Mouse (Mus musculus) limb, embryonic 15.5 days (tissue): Measurements from ENCODE around the gene Phkb. TPM values are rescaled to one million over a fixed set of nuclear protein-coding genes. Genes with fewer than 3 reads are reported as not detected.
"Not testable (repeated sequence)": the region's sequence is repeated elsewhere in the genome, so short reads cannot be mapped to it uniquely, and the experiment has no call there.

ENCODE experiments used
- ATAC-seq: fragments of 200-750 bp; cut with Nextera tagmentation; 2 replicates; pipeline ENCODE4 v1.8.0; 2017; ENCODE audit warnings: low read depth, moderate TSS enrichment; ENCODE audit not compliant: insufficient number of reproducible peaks, low FRiP score, low TSS enrichment
- H3K27ac ChIP-seq: fragments of 300-500 bp; sonication (generic); 2 replicates; pipeline ENCODE4 v1.5.1; 2015; ENCODE audit warnings: moderate library complexity, mild to moderate bottlenecking, inconsistent platforms
- H3K27me3 ChIP-seq: fragments of 300-500 bp; sonication (generic); 2 replicates; pipeline ENCODE4 v1.6.1; 2015; ENCODE audit warnings: inconsistent platforms
- H3K36me3 ChIP-seq: fragments of 300-500 bp; sonication (generic); 2 replicates; pipeline ENCODE4 v1.6.1; 2015; ENCODE audit warnings: inconsistent platforms
- H3K4me1 ChIP-seq: fragments of 300-500 bp; sonication (generic); 2 replicates; pipeline ENCODE4 v1.6.1; 2015; ENCODE audit warnings: inconsistent platforms
- H3K4me2 ChIP-seq: fragments of 300-500 bp; sonication (generic); 2 replicates; pipeline ENCODE4 v1.6.1; 2015; ENCODE audit warnings: mild to moderate bottlenecking, inconsistent platforms
- H3K4me3 ChIP-seq: fragments of 300-500 bp; sonication (generic); 2 replicates; pipeline ENCODE4 v1.5.1; 2015; ENCODE audit warnings: mild to moderate bottlenecking, inconsistent platforms
- H3K9ac ChIP-seq: fragments of 300-500 bp; sonication (generic); 2 replicates; pipeline ENCODE4 v1.6.1; 2015; ENCODE audit warnings: inconsistent platforms
- H3K9me3 ChIP-seq: fragments of 300-500 bp; sonication (generic); 2 replicates; pipeline ENCODE4 v1.6.1; 2016; ENCODE audit warnings: inconsistent platforms
- WGBS: fragments of 180-500 bp; shearing (Covaris S2); methylation state at CpG from one replicate; pipeline ENCODE4 v1.1.7; 2015; 5-methylcytosine and 5-hydroxymethylcytosine counted together
- polyA plus RNA-seq: library from polyadenylated mRNA; unstranded; fragments of >200 nt; fragmentation: Nextera tagmentation; extraction: Ambion mirVana; gene quantifications from 2 replicates; pipeline ENCODE4 v1.2.1, GENCODE M21; 2015

Gene Phkb
- polyA plus RNA-seq, result 50.1 and 50.2 TPM in 2 replicates

- H3K4me2 ChIP-seq, result peak within 1 kb of the TSS; percentile 67
- peaks cover 7% of the 10 kb centered on the region for H3K36me3 ChIP-seq
- no peaks in the 10 kb centered on the region for H3K27me3 ChIP-seq
- H3K4me3 ChIP-seq, result peak within 1 kb of the TSS; percentile 83
- H3K9me3 ChIP-seq, result no peaks in the 10 kb centered on the region
- peak; percentile 92 for ATAC-seq
- H3K27ac ChIP-seq, result peak within 1 kb of the TSS; percentile 98
- under 1% methylated on average over 54 of the region's 54 CpGs for WGBS
- peak within 1 kb of the TSS; percentile 79 for H3K9ac ChIP-seq
- peaks cover 7% of the 10 kb centered on the region for H3K4me1 ChIP-seq
Observed at GRCm38 (mm10) chr8:85840657-85841488, at the start of gene Phkb, which contains the start of gene Itfg1. Gene Phkb, plus strand, starts transcription at chr8:85840959. Gene Itfg1, minus strand, starts transcription at chr8:85840921.

- WGBS, result 93% methylated on average over 1 of the region's 1 CpGs
- not testable (repeated sequence) for H3K4me3 ChIP-seq, H3K4me1 ChIP-seq, H3K27ac ChIP-seq, H3K27me3 ChIP-seq, H3K4me2 ChIP-seq, H3K9me3 ChIP-seq, ATAC-seq, H3K9ac ChIP-seq
- peaks cover 14% of the 10 kb centered on the region for H3K36me3 ChIP-seq
Observed at GRCm38 (mm10) chr8:85796392-85796791, 44.4 kb upstream of the Phkb start.

GRCm38 (mm10) chr8:85800164-85800563 is 40.6 kb upstream of the Phkb start:
- Histone ChIP-seq H3K4me2 (no peak overlapping the region), H3K9ac (no peak overlapping the region)
- no peak for ATAC-seq

GRCm38 (mm10) chr8:85801408-85801807 is 39.4 kb upstream of the Phkb start:
- Histone ChIP-seq H3K9me3 (no peaks in the 10 kb centered on the region), H3K27me3 (no peaks in the 10 kb centered on the region), H3K9ac (no peak overlapping the region), H3K4me3 (no peak overlapping the region), H3K27ac (no peak overlapping the region), H3K36me3 (peaks cover 11% of the 10 kb centered on the region), H3K4me1 (no peaks in the 10 kb centered on the region), H3K4me2 (no peak overlapping the region)
- 94% methylated on average over 1 of the region's 1 CpGs for WGBS
- ATAC-seq, result no peak

More at GRCm38 (mm10) chr8:85800164-85800563, 40.6 kb upstream of the Phkb start:
- no peak overlapping the region for H3K27ac ChIP-seq
- no peaks in the 10 kb centered on the region for H3K4me1 ChIP-seq
- no peaks in the 10 kb centered on the region for H3K27me3 ChIP-seq
- H3K9me3 ChIP-seq, result no peaks in the 10 kb centered on the region
- no peak overlapping the region for H3K4me3 ChIP-seq
- 88% methylated on average over 1 of the region's 1 CpGs for WGBS
- peaks cover 11% of the 10 kb centered on the region for H3K36me3 ChIP-seq

GRCm38 (mm10) chr8:85813621-85814020 is 27.1 kb upstream of the Phkb start:
- no peaks in the 10 kb centered on the region for H3K9me3 ChIP-seq
- ATAC-seq, result no peak

GRCm38 (mm10) chr8:85839916-85840656 is 673 bp upstream of the Phkb start:
- no peak; the same call in 1 of the 2 replicates for ATAC-seq
- WGBS, result 1% methylated on average over 21 of the region's 21 CpGs
- no peaks in the 10 kb centered on the region for H3K27me3 ChIP-seq
- peak overlapping the region; percentile 98 for H3K27ac ChIP-seq
- peak overlapping the region; percentile 79 for H3K9ac ChIP-seq
- peaks cover 7% of the 10 kb centered on the region for H3K4me1 ChIP-seq
- peak overlapping the region; percentile 67 for H3K4me2 ChIP-seq
- H3K9me3 ChIP-seq, result no peaks in the 10 kb centered on the region
- H3K4me3 ChIP-seq, result peak overlapping the region; percentile 83
- H3K36me3 ChIP-seq, result peaks cover 12% of the 10 kb centered on the region

More at GRCm38 (mm10) chr8:85813621-85814020, 27.1 kb upstream of the Phkb start:
- no peak overlapping the region for H3K4me2 ChIP-seq
- no peaks in the 10 kb centered on the region for H3K27me3 ChIP-seq
- H3K4me3 ChIP-seq, result no peak overlapping the region
- H3K27ac ChIP-seq, result no peak overlapping the region
- peaks cover 11% of the 10 kb centered on the region; the same call in 1 of the 2 replicates for H3K36me3 ChIP-seq
- H3K4me1 ChIP-seq, result no peaks in the 10 kb centered on the region
- H3K9ac ChIP-seq, result no peak overlapping the region

GRCm38 (mm10) chr8:85841489-85841795 is 683 bp downstream of the Phkb start:
- peaks cover 7% of the 10 kb centered on the region for H3K4me1 ChIP-seq
- peak overlapping the region; percentile 67 for H3K4me2 ChIP-seq
- H3K27ac ChIP-seq, result peak overlapping the region; percentile 98
- no peak for ATAC-seq
- peaks cover 6% of the 10 kb centered on the region for H3K36me3 ChIP-seq
- H3K9ac ChIP-seq, result peak overlapping the region; percentile 79
- no peaks in the 10 kb centered on the region for H3K9me3 ChIP-seq
- no peaks in the 10 kb centered on the region for H3K27me3 ChIP-seq
- H3K4me3 ChIP-seq, result peak overlapping the region; percentile 83
- 4% methylated on average over 4 of the region's 4 CpGs for WGBS

- Histone ChIP-seq H3K9ac (no peak overlapping the region), H3K9me3 (no peaks in the 10 kb centered on the region), H3K4me1 (no peaks in the 10 kb centered on the region; the same call in 1 of the 2 replicates), H3K4me3 (no peak overlapping the region), H3K27ac (no peak overlapping the region), H3K4me2 (no peak overlapping the region), H3K36me3 (0 out of 2 replicates have a peak, but pooled peaks cover 7% of the 10 kb centered on the region), H3K27me3 (no peaks in the 10 kb centered on the region)
- no peak for ATAC-seq
Observed at GRCm38 (mm10) chr8:85845887-85846286, 5.1 kb downstream of the Phkb start.

- 86% methylated on average over 19 of the region's 19 CpGs for WGBS
- H3K9me3 ChIP-seq, result no peaks in the 10 kb centered on the region
- H3K4me2 ChIP-seq, result no peak overlapping the region
- no peak for ATAC-seq
- H3K27me3 ChIP-seq, result no peaks in the 10 kb centered on the region
- H3K4me1 ChIP-seq, result no peaks in the 10 kb centered on the region
- H3K36me3 ChIP-seq, result no peaks in the 10 kb centered on the region
- H3K4me3 ChIP-seq, result no peak overlapping the region
- no peak overlapping the region for H3K27ac ChIP-seq
- H3K9ac ChIP-seq, result no peak overlapping the region
Observed at GRCm38 (mm10) chr8:85854220-85855123, 13.7 kb downstream of the Phkb start.

- not testable (repeated sequence) for H3K4me3 ChIP-seq, H3K4me1 ChIP-seq, H3K36me3 ChIP-seq, H3K9me3 ChIP-seq, H3K27ac ChIP-seq, ATAC-seq, H3K9ac ChIP-seq, H3K4me2 ChIP-seq, H3K27me3 ChIP-seq
- 40% methylated on average over 11 of the region's 11 CpGs for WGBS
Observed at GRCm38 (mm10) chr8:85857227-85857896, 16.6 kb downstream of the Phkb start.

- Histone ChIP-seq H3K9ac (no peak overlapping the region), H3K9me3 (no peaks in the 10 kb centered on the region), H3K36me3 (no peaks in the 10 kb centered on the region), H3K4me2 (no peak overlapping the region), H3K27me3 (no peaks in the 10 kb centered on the region), H3K4me1 (no peaks in the 10 kb centered on the region), H3K4me3 (no peak overlapping the region), H3K27ac (no peak overlapping the region)
- WGBS, result 74% methylated on average over 5 of the region's 5 CpGs
- no peak for ATAC-seq
Observed at GRCm38 (mm10) chr8:85860612-85861011, 19.9 kb downstream of the Phkb start.
